Mouse (Mus musculus): ENCODE results near the gene Slc2a13.
A peak's percentile ranks its signal among the peaks of the same experiment; 100 is the strongest.

Slc2a13 gene

DNA sequence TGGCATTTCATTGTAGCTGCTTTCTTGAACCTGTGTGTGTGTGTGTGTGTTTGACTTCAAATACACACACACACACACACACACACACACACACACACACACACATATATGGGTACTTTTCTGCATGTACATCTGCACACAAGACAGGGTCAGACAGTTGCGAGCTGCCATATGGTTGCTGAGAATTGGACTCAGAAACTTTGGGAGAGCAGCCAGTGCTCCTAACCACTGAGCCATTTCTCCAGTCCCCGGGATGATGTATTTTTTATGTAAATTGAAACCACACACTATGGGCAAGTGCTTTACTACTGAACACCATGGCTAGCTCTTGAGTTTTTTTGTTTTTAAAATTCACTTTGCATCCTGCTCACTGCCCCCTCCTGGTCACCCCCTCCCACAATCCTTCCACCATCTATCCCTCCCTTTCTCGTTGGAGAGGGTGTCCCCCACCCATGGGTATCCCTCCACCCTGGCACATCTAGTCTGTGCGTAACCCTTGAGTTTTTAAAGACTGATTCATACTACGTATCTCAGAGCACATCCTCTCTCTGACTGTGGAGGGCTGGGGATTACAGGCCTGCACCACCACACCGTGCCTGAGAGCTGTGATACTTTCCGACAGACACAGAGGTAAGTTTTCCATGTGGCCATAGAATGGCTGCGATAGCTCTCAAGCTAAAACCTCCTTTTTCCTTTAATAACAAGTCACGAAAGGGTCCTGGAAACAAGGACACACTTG is 200.4 kb downstream of the Slc2a13 start:
- no peak for DNase-seq

DNA sequence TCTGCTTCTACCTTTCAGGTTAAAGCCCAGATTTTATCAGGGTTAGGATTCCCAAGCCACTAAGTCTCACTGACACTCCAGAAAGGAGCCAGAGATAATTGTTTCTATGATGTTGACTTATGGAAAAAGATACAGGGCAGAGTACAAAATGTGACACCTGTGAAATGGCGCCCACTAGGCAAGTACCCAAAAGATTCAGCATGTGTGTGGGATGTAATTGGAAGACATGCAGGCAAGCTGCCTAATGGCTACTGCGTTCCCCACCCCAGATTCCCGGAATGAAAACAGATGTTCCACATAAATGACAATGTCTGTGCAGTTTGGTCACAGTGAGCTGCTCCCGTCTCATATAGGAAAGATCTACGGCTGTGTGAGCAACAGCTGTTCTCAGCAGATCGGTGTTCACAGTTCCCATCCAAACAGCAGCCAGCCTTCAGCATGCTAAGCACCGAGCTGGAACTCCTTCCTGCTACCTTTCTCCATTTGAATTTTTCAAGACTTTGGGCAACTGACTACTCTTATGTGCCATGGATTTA is 201.1 kb downstream of the Slc2a13 start:
- no peak for DNase-seq

DNA sequence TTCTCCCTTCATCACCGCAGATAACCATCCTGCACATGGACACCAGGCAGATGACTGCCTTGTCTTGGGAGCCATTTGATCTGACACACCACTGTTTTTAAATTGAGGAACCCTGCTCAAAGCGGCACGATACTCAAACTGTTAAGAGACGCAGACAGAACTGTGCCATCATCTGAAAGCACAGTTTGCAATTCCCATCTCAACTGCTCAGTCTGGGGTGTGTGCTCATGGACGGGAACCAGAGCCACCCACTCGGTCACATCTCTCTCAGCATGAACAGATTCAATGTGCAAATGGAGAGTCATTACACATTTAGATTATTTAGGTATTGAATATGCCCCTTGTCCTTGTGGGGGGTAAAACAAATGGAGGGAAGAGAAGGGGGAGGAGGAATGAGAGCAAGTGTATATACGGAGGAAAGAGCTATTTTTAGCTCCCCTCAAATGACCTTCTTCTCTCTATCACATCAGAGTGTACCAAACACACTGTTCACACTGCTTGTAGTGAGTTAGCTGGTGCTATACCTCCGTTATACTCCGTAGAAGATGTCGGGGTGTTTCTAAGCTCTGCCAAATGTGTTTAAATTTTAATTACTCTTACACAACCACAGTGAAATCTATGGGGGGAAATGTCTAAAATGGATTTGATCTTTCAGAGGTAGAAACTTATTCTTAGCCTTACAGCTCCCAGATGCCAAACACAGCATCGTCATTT is 203.2 kb downstream of the Slc2a13 start:
- no peak for DNase-seq

GRCm38 (mm10) chr15:91360495-91360894 is 212.6 kb downstream of the Slc2a13 start:
- no peak for DNase-seq

- no peak for DNase-seq
These were observed 222.1 kb downstream of the Slc2a13 start for GRCm38 (mm10) chr15:91351006-91351405.

DNA sequence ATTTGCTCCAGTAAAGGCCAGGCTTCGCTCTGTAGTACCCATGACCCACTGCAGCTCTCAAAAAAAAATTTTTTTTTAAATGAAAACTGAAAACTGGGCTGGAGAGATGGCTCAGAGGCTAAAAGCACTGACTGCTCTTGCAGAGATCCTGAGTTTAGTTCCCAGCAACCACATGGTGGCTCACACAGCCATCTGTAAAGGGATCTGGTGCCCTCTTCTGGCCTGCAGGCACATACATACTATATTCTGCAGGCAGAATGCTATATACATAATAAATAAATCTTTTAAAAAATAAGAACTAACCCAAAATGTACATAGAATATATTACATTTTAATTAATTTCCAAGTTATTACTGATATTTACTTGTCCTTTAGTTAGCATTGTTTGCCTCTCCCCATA is 234.7 kb downstream of the Slc2a13 start:
- no peak for DNase-seq

DNA sequence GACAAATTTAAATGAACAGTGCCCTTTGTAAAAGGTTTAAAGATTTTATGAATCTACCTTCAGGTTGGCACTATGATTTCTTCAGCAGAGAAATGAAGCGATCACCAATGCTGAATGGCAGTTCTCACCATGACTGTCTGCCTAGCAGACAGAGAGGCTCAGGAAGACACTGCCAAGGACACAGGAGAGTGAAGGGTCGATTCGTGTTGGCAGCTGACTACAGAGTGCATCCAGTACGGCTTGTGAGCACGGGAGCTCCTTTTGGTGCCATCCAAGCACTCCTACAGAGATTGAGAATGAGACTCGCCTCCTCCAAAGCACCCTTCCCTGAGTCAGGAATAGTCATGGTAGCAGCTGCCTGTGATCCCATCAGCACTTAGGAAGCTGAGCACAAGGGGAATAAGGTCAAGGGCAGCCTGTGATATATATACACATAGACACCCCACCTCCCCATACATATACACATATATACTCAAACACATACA is 238.6 kb downstream of the Slc2a13 start:
- DNase-seq = no peak

- DNase-seq = no peak
These were observed 245.3 kb downstream of the Slc2a13 start for GRCm38 (mm10) chr15:91327748-91328147.

GRCm38 (mm10) chr15:91327023-91327422 is 246.0 kb downstream of the Slc2a13 start:
- no peak for DNase-seq

- no peak for DNase-seq
These were observed 253.7 kb downstream of the Slc2a13 start for GRCm38 (mm10) chr15:91319376-91319775.

- peak; percentile 39 for DNase-seq
These were observed 256.1 kb downstream of the Slc2a13 start for GRCm38 (mm10) chr15:91316964-91317363.

GRCm38 (mm10) chr15:91314402-91315318 is 258.4 kb downstream of the Slc2a13 start:
- no peak for DNase-seq

- DNase-seq = peak; percentile 72
These were observed 268.7 kb downstream of the Slc2a13 start for GRCm38 (mm10) chr15:91304296-91304852.

- peak; percentile 95 for DNase-seq
These were observed 271.7 kb downstream of the Slc2a13 start for GRCm38 (mm10) chr15:91301366-91301765.

GRCm38 (mm10) chr15:91299319-91299835 is 273.7 kb downstream of the Slc2a13 start:
- peak; percentile 51 for DNase-seq

DNA sequence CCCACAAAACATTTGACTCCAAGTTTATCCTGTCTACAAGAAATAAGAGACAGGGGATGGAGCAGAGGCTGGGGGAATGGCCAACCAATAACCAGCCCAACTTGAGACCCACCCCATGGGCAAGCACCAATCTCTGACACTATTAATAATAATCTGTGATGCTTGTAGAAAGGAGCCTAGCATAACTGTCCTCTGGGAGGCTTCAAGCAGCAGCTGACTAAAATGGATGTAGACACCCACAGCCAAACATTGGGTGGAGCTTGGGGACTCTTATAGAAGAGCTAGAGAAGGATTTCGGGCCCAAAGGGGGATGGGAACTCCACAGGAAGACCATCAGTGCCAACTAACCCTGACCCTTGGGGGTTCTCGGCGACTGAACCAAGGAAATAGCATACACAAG is 289.6 kb downstream of the Slc2a13 start:
- DNase-seq = no peak

DNA sequence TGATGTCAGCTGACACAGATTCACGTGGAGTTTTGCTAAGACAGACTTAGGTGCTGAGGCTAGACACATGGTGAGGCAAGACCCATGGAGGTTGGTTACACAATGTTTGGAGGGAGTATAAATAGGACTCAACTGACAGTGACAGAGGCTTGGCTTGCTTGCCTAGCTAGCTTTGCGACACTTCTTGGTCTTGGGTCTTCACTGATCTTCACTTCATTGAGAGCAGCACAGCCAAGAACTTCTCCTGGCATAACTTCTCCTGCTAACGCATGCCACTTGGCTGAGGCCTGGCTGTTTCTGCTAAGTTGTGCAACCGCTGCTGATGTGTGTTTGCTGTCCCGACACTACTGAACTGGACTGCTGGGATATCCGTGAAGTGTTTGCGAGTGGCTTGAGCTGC is 290.2 kb downstream of the Slc2a13 start:
- peak; percentile 58 for DNase-seq

DNA sequence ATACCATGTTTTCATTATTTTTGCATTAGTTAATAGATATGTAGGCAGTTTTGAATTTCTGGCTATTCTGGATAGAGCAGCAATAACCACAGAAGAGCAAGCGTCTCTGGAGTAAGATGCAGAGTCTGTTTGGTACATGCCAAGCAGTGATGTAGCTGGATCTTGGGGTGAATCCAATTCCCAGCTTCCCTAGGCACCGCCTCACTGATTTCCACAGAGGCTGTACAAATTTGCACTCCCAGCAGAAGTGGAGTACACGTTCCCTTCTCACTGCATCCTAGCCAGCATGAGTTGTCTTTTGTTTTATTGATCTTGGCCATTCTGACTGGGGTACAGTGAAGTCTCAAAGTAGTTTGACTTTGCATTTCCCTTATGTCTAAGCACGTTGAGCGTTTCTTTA is 291.5 kb downstream of the Slc2a13 start:
- DNase-seq = no peak

GRCm38 (mm10) chr15:91279571-91279970 is 293.5 kb downstream of the Slc2a13 start:
- no peak for DNase-seq

- DNase-seq = no peak
These were observed 297.1 kb downstream of the Slc2a13 start for GRCm38 (mm10) chr15:91275961-91276360.

GRCm38 (mm10) chr15:91268532-91268931 is 304.5 kb downstream of the Slc2a13 start:
- no peak for DNase-seq

DNA sequence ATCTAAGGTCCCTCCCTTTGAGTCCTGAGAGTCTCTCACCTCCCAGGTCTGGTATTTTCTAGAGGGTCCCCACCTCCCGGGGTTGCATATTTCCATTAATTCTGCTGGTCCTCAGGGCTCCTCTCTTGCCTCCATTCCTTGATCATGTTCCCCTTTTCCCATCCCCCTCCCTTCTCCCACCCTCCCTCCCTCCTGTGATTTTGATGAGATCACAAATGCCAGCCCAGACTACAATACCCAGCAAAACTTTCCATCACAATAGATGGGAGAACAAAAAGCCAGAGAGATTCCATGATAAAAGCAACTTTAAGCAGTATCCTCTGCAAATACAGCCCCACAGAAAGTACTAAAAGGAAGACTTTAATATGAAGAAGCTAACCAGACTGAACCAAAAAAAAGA is 309.1 kb downstream of the Slc2a13 start:
- DNase-seq = no peak

All from lung, postnatal 14 days (tissue).